Mouse (Mus musculus): ENCODE data around the gene Sec14l2.

Sec14l2 gene

GRCm38 (mm10) chr11:4053586-4053985 is 69.6 kb downstream of the Sec14l2 start:
- DNase-seq (ENCODE audit: low spot score in 2 of 2), result peak; percentile 20 to 22

GRCm38 (mm10) chr11:4048438-4048837 is 74.8 kb downstream of the Sec14l2 start:
- no peak for DNase-seq (ENCODE audit: low spot score in 2 of 2)

- DNase-seq (ENCODE audit: low spot score in 2 of 2), result no peak
Observed at GRCm38 (mm10) chr11:4047766-4048165, 75.4 kb downstream of the Sec14l2 start.

Measured in urinary bladder, adult 18-20 months (tissue).